Mouse (Mus musculus) midbrain, embryonic 13.5 days (tissue): Measurements from ENCODE around the gene Fbxl15. TPM values are rescaled to one million over a fixed set of nuclear protein-coding genes. Genes with fewer than 3 reads are reported as not detected.
A peak's percentile ranks its signal among the peaks of the same experiment; 100 is the strongest.

Experiments used
- ATAC-seq: fragments of 200-750 bp; cut with Nextera tagmentation; 2 replicates; pipeline ENCODE4 v1.8.0; 2017; ENCODE audit warnings: mild to moderate bottlenecking, moderate TSS enrichment, moderate library complexity
- H3K27ac ChIP-seq: fragments of 300-500 bp; sonication (generic); 2 replicates; pipeline ENCODE4 v1.5.1; 2015; ENCODE audit warnings: inconsistent platforms, mild to moderate bottlenecking, moderate library complexity
- H3K27me3 ChIP-seq: fragments of 300-500 bp; sonication (generic); 2 replicates; pipeline ENCODE4 v1.6.1; 2015; ENCODE audit warnings: mild to moderate bottlenecking, inconsistent platforms
- H3K36me3 ChIP-seq: fragments of 300-500 bp; sonication (generic); 2 replicates; pipeline ENCODE4 v1.6.1; 2015; ENCODE audit warnings: mild to moderate bottlenecking, inconsistent platforms
- H3K4me1 ChIP-seq: fragments of 300-500 bp; sonication (generic); replicated peaks from 2 replicates; pipeline ENCODE4 v1.6.1; 2015; ENCODE audit warnings: inconsistent platforms
- H3K4me2 ChIP-seq: fragments of 300-500 bp; sonication (generic); replicated peaks from 2 replicates; pipeline ENCODE4 v1.6.1; 2015; ENCODE audit warnings: moderate library complexity, mild to moderate bottlenecking, inconsistent platforms
- H3K4me3 ChIP-seq: fragments of 300-500 bp; sonication (generic); replicated peaks from 2 replicates; pipeline ENCODE4 v1.5.1; 2015; ENCODE audit warnings: mild to moderate bottlenecking, inconsistent platforms
- H3K9ac ChIP-seq: fragments of 300-500 bp; sonication (generic); replicated peaks from 2 replicates; pipeline ENCODE4 v1.6.1; 2015; ENCODE audit warnings: mild to moderate bottlenecking, inconsistent platforms
- H3K9me3 ChIP-seq: fragments of 300-500 bp; sonication (generic); 2 replicates; pipeline ENCODE4 v1.6.1; 2016; ENCODE audit warnings: mild to moderate bottlenecking, inconsistent platforms
- WGBS: fragments of 180-500 bp; shearing (Covaris S2); methylation state at CpG from one replicate; pipeline ENCODE4 v1.1.7; 2015; 5-methylcytosine and 5-hydroxymethylcytosine counted together
- polyA plus RNA-seq: library from polyadenylated mRNA; unstranded; fragments of >200 nt; fragmentation: Nextera tagmentation; extraction: Ambion mirVana; gene quantifications from 2 replicates; pipeline ENCODE4 v1.2.1, GENCODE M21; 2015

Gene Fbxl15
- polyA plus RNA-seq, 1 experiment from 2014 or later = 44.2 TPM

GRCm38 (mm10) chr19:46327531-46328064 lies 386 bp upstream of the Fbxl15 start:
- Histone ChIP-seq H3K36me3 (peaks cover 26% of the 10 kb centered on the region), H3K9ac (peak overlapping the region; percentile 80), H3K4me1 (peaks cover 67% of the 10 kb centered on the region), H3K4me3 (peak overlapping the region; percentile 62), H3K27ac (peak overlapping the region; percentile 96), H3K9me3 (no peaks in the 10 kb centered on the region), H3K27me3 (peaks cover 16% of the 10 kb centered on the region), H3K4me2 (peak overlapping the region; percentile 100)
- peak; percentile 10 for ATAC-seq
- 32% methylated on average over 14 of the region's 14 CpGs for WGBS

GRCm38 (mm10) chr19:46329031-46329641 lies 1.2 kb downstream of the Fbxl15 start:
- WGBS = under 1% methylated on average over 54 of the region's 54 CpGs
- ATAC-seq = no peak; the same call in 1 of the 2 replicates
- Histone ChIP-seq H3K27me3 (peaks cover 14% of the 10 kb centered on the region), H3K36me3 (peaks cover 27% of the 10 kb centered on the region), H3K4me1 (peaks cover 52% of the 10 kb centered on the region), H3K9ac (peak overlapping the region; percentile 80), H3K9me3 (no peaks in the 10 kb centered on the region), H3K4me3 (peak overlapping the region; percentile 62), H3K27ac (peak overlapping the region; percentile 96), H3K4me2 (peak overlapping the region; percentile 100)

GRCm38 (mm10) chr19:46329951-46330350 lies 2.0 kb downstream of the Fbxl15 start:
- Histone ChIP-seq H3K4me3 (peak overlapping the region; percentile 62), H3K27me3 (peaks cover 5% of the 10 kb centered on the region; the same call in 1 of the 2 replicates), H3K9me3 (no peaks in the 10 kb centered on the region), H3K9ac (no peak overlapping the region), H3K4me1 (peaks cover 44% of the 10 kb centered on the region), H3K36me3 (peaks cover 27% of the 10 kb centered on the region), H3K27ac (no peak overlapping the region; the same call in 1 of the 2 replicates), H3K4me2 (peak overlapping the region; percentile 100)
- WGBS = 5% methylated on average over 16 of the region's 16 CpGs
- peak; percentile 14 for ATAC-seq

- H3K36me3 ChIP-seq = peaks cover 27% of the 10 kb centered on the region
- H3K4me2 ChIP-seq = no peak overlapping the region
- H3K4me1 ChIP-seq = peaks cover 36% of the 10 kb centered on the region
- no peak overlapping the region for H3K4me3 ChIP-seq
- H3K9ac ChIP-seq = no peak overlapping the region
- WGBS = 95% methylated on average over 12 of the region's 12 CpGs
- no peaks in the 10 kb centered on the region for H3K9me3 ChIP-seq
- no peak for ATAC-seq
- no peaks in the 10 kb centered on the region for H3K27me3 ChIP-seq
- no peak overlapping the region for H3K27ac ChIP-seq
Observed at GRCm38 (mm10) chr19:46330696-46331095, 2.7 kb downstream of the Fbxl15 start.

GRCm38 (mm10) chr19:46331326-46331725 lies 3.3 kb downstream of the Fbxl15 start:
- H3K36me3 ChIP-seq = peaks cover 27% of the 10 kb centered on the region
- H3K27me3 ChIP-seq = no peaks in the 10 kb centered on the region
- ATAC-seq = no peak
- WGBS = 90% methylated on average over 14 of the region's 14 CpGs
- H3K4me3 ChIP-seq = no peak overlapping the region
- H3K4me2 ChIP-seq = no peak overlapping the region
- H3K27ac ChIP-seq = no peak overlapping the region
- no peaks in the 10 kb centered on the region for H3K9me3 ChIP-seq
- no peak overlapping the region for H3K9ac ChIP-seq
- H3K4me1 ChIP-seq = peaks cover 31% of the 10 kb centered on the region

- 88% methylated on average over 3 of the region's 3 CpGs for WGBS
Observed at GRCm38 (mm10) chr19:46331936-46332335, 4.0 kb downstream of the Fbxl15 start.

GRCm38 (mm10) chr19:46332721-46333339 lies 4.8 kb downstream of the Fbxl15 start:
- Histone ChIP-seq H3K4me2 (no peak overlapping the region), H3K4me1 (peaks cover 28% of the 10 kb centered on the region), H3K27me3 (no peaks in the 10 kb centered on the region), H3K27ac (no peak overlapping the region), H3K9ac (no peak overlapping the region), H3K9me3 (no peaks in the 10 kb centered on the region), H3K4me3 (no peak overlapping the region), H3K36me3 (peaks cover 27% of the 10 kb centered on the region)
- WGBS = 29% methylated on average over 7 of the region's 7 CpGs
- no peak for ATAC-seq

More at GRCm38 (mm10) chr19:46331936-46332335, 4.0 kb downstream of the Fbxl15 start:
- no peak overlapping the region for H3K4me2 ChIP-seq
- no peaks in the 10 kb centered on the region for H3K27me3 ChIP-seq
- peaks cover 27% of the 10 kb centered on the region for H3K4me1 ChIP-seq
- H3K9me3 ChIP-seq = no peaks in the 10 kb centered on the region
- H3K27ac ChIP-seq = no peak overlapping the region
- ATAC-seq = no peak
- H3K9ac ChIP-seq = no peak overlapping the region
- no peak overlapping the region for H3K4me3 ChIP-seq
- H3K36me3 ChIP-seq = peaks cover 27% of the 10 kb centered on the region

GRCm38 (mm10) chr19:46333906-46334305 lies 5.9 kb downstream of the Fbxl15 start:
- WGBS = 83% methylated on average over 3 of the region's 3 CpGs
- no peaks in the 10 kb centered on the region for H3K27me3 ChIP-seq
- H3K36me3 ChIP-seq = peaks cover 27% of the 10 kb centered on the region
- no peak overlapping the region for H3K4me2 ChIP-seq
- no peak overlapping the region for H3K27ac ChIP-seq
- no peaks in the 10 kb centered on the region for H3K9me3 ChIP-seq
- peaks cover 29% of the 10 kb centered on the region for H3K4me1 ChIP-seq
- no peak for ATAC-seq
- no peak overlapping the region for H3K4me3 ChIP-seq
- H3K9ac ChIP-seq = no peak overlapping the region

- WGBS = 28% methylated on average over 15 of the region's 15 CpGs
- Histone ChIP-seq H3K27ac (peak overlapping the region; percentile 85), H3K4me2 (peak overlapping the region; percentile 71), H3K27me3 (peaks cover 6% of the 10 kb centered on the region; the same call in 1 of the 2 replicates), H3K9me3 (no peaks in the 10 kb centered on the region), H3K4me1 (peaks cover 22% of the 10 kb centered on the region), H3K4me3 (peak overlapping the region; percentile 68), H3K36me3 (no peaks in the 10 kb centered on the region; the same call in 1 of the 2 replicates), H3K9ac (peak overlapping the region; percentile 74)
- peak; percentile 25; the same call in 1 of the 2 replicates for ATAC-seq
Observed at GRCm38 (mm10) chr19:46337719-46338330, 9.8 kb downstream of the Fbxl15 start.

GRCm38 (mm10) chr19:46338331-46338936 lies 10.4 kb downstream of the Fbxl15 start, which contains the start of gene Cuedc2:
Gene Cuedc2, minus strand, starts transcription at chr19:46338702.
- under 1% methylated on average over 31 of the region's 31 CpGs for WGBS
- H3K4me2 ChIP-seq = peak within 1 kb of the TSS; percentile 71
- ATAC-seq = peak; percentile 88

GRCm38 (mm10) chr19:46338942-46339286 lies 10.9 kb downstream of the Fbxl15 start:
- ATAC-seq = peak; percentile 24
- Histone ChIP-seq H3K9me3 (no peaks in the 10 kb centered on the region), H3K4me1 (peaks cover 22% of the 10 kb centered on the region), H3K4me2 (peak overlapping the region; percentile 71), H3K4me3 (peak overlapping the region; percentile 68), H3K27ac (peak overlapping the region; percentile 45), H3K36me3 (no peaks in the 10 kb centered on the region), H3K27me3 (peaks cover 10% of the 10 kb centered on the region; the same call in 1 of the 2 replicates), H3K9ac (peak overlapping the region; percentile 43; the same call in 1 of the 2 replicates)
- 56% methylated on average over 6 of the region's 6 CpGs for WGBS

More at GRCm38 (mm10) chr19:46338331-46338936, 10.4 kb downstream of the Fbxl15 start, which contains the start of gene Cuedc2:
- Histone ChIP-seq H3K9me3 (no peaks in the 10 kb centered on the region), H3K36me3 (no peaks in the 10 kb centered on the region), H3K27ac (peak within 1 kb of the TSS; percentile 85), H3K9ac (peak within 1 kb of the TSS; percentile 74), H3K4me3 (peak within 1 kb of the TSS; percentile 68), H3K4me1 (peaks cover 22% of the 10 kb centered on the region), H3K27me3 (peaks cover 6% of the 10 kb centered on the region; the same call in 1 of the 2 replicates)
